Mouse (Mus musculus) ES-E14 (cell line): Measurements from ENCODE around the gene Cmss1.

Source experiments
- HCFC1 ChIP-seq: IDR thresholded peaks from 2 replicates; pipeline ENCODE4 v1.6.1; 2012; ENCODE audit warnings: low read length, inconsistent platforms, borderline replicate concordance; ENCODE audit not compliant: insufficient read depth
- MAFK ChIP-seq: IDR thresholded peaks from 2 replicates; pipeline ENCODE4 v1.6.1; 2014; ENCODE audit warnings: mild to moderate bottlenecking, low read depth, low read length, inconsistent platforms; ENCODE audit not compliant: insufficient read depth
- ZNF384 ChIP-seq: IDR thresholded peaks from 2 replicates; pipeline ENCODE4 v1.6.1; 2012; ENCODE audit warnings: low read depth, low read length, inconsistent platforms

GRCm38 (mm10) chr16:57509099-57509498 is 97.6 kb downstream of the Cmss1 start:
- TF ChIP-seq ZNF384 (no peak), MAFK (no peak), HCFC1 (no peak)
